ENCODE assay signal across 8 mouse cellular contexts in the genomic region with DNA sequence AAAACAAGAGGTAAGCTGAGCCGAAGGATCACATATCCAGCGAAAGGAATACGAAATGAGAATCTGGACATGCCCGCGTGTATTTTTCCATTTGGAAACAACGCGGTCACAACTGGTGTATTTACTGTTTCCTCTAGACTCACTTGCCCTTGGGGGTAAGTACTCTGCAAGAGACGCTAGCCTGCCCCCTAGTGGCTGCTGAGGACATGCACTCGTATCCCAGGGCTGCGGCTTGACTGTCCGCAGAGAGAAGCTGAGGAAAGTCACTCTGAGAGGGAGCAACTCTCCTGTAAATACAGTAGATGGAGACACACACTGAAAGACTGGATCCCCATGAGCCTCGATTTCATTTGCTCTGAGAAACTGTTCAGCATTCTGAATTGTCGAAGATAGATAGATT.
DNase-seq lines count a peak whose midpoint lies in the region; ATAC-seq lines count a peak whose summit lies in the region.

No protein-coding gene starts in this region.

- H3K27me3 ChIP-seq in heart, embryonic 10.5 days (ENCODE audit: insufficient read depth, poor library complexity, severe bottlenecking): no peaks in the 10 kb centered on the region
- no peaks in the 10 kb centered on the region for H3K27me3 ChIP-seq in kidney, embryonic 16.5 days (ENCODE audit: insufficient read depth, low read length)
- no peaks in the 10 kb centered on the region for H3K27me3 ChIP-seq in liver, embryonic 11.5 days (replicated peaks; ENCODE audit: control insufficient read depth, insufficient read depth, low read length)
- no peaks in the 10 kb centered on the region for H3K27me3 ChIP-seq in stomach, embryonic 14.5 days (ENCODE audit: control insufficient read depth, insufficient read depth, low read length)

- peak; percentile 90 for DNase-seq in B cell, adult 2 months
- peak; percentile 93 for DNase-seq in brain, adult 2 months (ENCODE audit: low read depth, low spot score)
- DNase-seq in heart, embryonic 10.5 days (ENCODE audit: low spot score): peak; percentile 93
- DNase-seq in liver, embryonic 11.5 days (ENCODE audit: low spot score): peak; percentile 85
- peak; percentile 92 for DNase-seq in naive thymus-derived CD4-positive, alpha-beta T cell, adult 2 months (ENCODE audit: low read depth)

- no peak overlapping the region for H3K9ac ChIP-seq in kidney, embryonic 16.5 days (replicated peaks; ENCODE audit: low read length)
- H3K9ac ChIP-seq in liver, embryonic 11.5 days (ENCODE audit: low read depth, low read length): peak overlapping the region; percentile 15
- H3K9ac ChIP-seq in stomach, embryonic 14.5 days (replicated peaks; ENCODE audit: low read depth, low read length): no peak overlapping the region

- no peaks in the 10 kb centered on the region for H3K9me3 ChIP-seq in heart, embryonic 10.5 days
- no peaks in the 10 kb centered on the region for H3K9me3 ChIP-seq in kidney, embryonic 16.5 days (ENCODE audit: low read length)
- H3K9me3 ChIP-seq in liver, embryonic 11.5 days (ENCODE audit: control insufficient read depth, low read length): no peaks in the 10 kb centered on the region
- no peaks in the 10 kb centered on the region for H3K9me3 ChIP-seq in stomach, embryonic 14.5 days (ENCODE audit: control insufficient read depth, low read depth, low read length)

- peak overlapping the region; percentile 67; the same call in 1 of the 2 replicates for H3K27ac ChIP-seq in heart, embryonic 10.5 days
- H3K27ac ChIP-seq in kidney, embryonic 16.5 days (ENCODE audit: low read length): no peak overlapping the region
- H3K27ac ChIP-seq in liver, embryonic 11.5 days (ENCODE audit: low read depth, low read length): peak overlapping the region; percentile 92
- no peak overlapping the region for H3K27ac ChIP-seq in stomach, embryonic 14.5 days (ENCODE audit: low read length)

- H3K4me3 ChIP-seq in heart, embryonic 10.5 days: peak overlapping the region; percentile 40
- no peak overlapping the region for H3K4me3 ChIP-seq in kidney, embryonic 16.5 days (ENCODE audit: low read length)
- peak overlapping the region; percentile 29 for H3K4me3 ChIP-seq in liver, embryonic 11.5 days (ENCODE audit: low read depth, low read length)
- H3K4me3 ChIP-seq in stomach, embryonic 14.5 days (ENCODE audit: low read depth, low read length): no peak overlapping the region

- peak overlapping the region; percentile 43 for H3K4me2 ChIP-seq in kidney, embryonic 16.5 days (replicated peaks; ENCODE audit: low read depth, low read length)
- peak overlapping the region; percentile 66 for H3K4me2 ChIP-seq in liver, embryonic 11.5 days
- no peak overlapping the region for H3K4me2 ChIP-seq in stomach, embryonic 14.5 days (replicated peaks; ENCODE audit: low read depth, low read length)

- H3K4me1 ChIP-seq in heart, embryonic 10.5 days: no peaks in the 10 kb centered on the region; the same call in 1 of the 2 replicates
- H3K4me1 ChIP-seq in kidney, embryonic 16.5 days (ENCODE audit: insufficient read depth, low read length): no peaks in the 10 kb centered on the region
- H3K4me1 ChIP-seq in liver, embryonic 11.5 days (replicated peaks; ENCODE audit: control insufficient read depth, insufficient read depth, low read length): peaks cover 20% of the 10 kb centered on the region
- H3K4me1 ChIP-seq in stomach, embryonic 14.5 days (ENCODE audit: control insufficient read depth, insufficient read depth, low read length): no peaks in the 10 kb centered on the region

- 17% methylated on average over 13 of the region's 13 CpGs for WGBS in heart, embryonic 10.5 days
- WGBS in kidney, embryonic 16.5 days: 28% methylated on average over 13 of the region's 13 CpGs
- WGBS in liver, embryonic 11.5 days: 17% methylated on average over 13 of the region's 13 CpGs
- WGBS in stomach, embryonic 14.5 days: 25% methylated on average over 13 of the region's 13 CpGs

- H3K36me3 ChIP-seq in heart, embryonic 10.5 days: no peaks in the 10 kb centered on the region
- H3K36me3 ChIP-seq in kidney, embryonic 16.5 days (ENCODE audit: insufficient read depth, low read length): no peaks in the 10 kb centered on the region
- H3K36me3 ChIP-seq in liver, embryonic 11.5 days (ENCODE audit: control insufficient read depth, insufficient read depth, low read length): no peaks in the 10 kb centered on the region
- H3K36me3 ChIP-seq in stomach, embryonic 14.5 days (ENCODE audit: control insufficient read depth, insufficient read depth, low read length): no peaks in the 10 kb centered on the region

- ATAC-seq in erythroblast, adult 5-6 weeks (replicated peaks; ENCODE audit: low FRiP score, poor library complexity, severe bottlenecking): peak; percentile 74
- peak; percentile 91; the same call in 1 of the 2 replicates for ATAC-seq in kidney, embryonic 16.5 days (ENCODE audit: low FRiP score, low TSS enrichment)
- ATAC-seq in liver, embryonic 11.5 days (replicated peaks; ENCODE audit: low FRiP score): peak; percentile 64
- peak; percentile 56; the same call in 1 of the 2 replicates for ATAC-seq in stomach, embryonic 14.5 days (ENCODE audit: insufficient number of reproducible peaks, insufficient read depth, low FRiP score, low read depth)

Comparison
In these comparisons a context has a peak if more than half of its experiments do, and no peak if none do; other contexts are left out.
1. H3K27ac ChIP-seq: peak in heart, embryonic 10.5 days (single experiment) and liver, embryonic 11.5 days (single experiment); none in kidney, embryonic 16.5 days (single experiment) and stomach, embryonic 14.5 days (single experiment).
2. H3K4me3 ChIP-seq: peak in heart, embryonic 10.5 days (single experiment) and liver, embryonic 11.5 days (single experiment); none in kidney, embryonic 16.5 days (single experiment) and stomach, embryonic 14.5 days (single experiment).
3. Peak in every context shown above with its lines, with median percentiles within 50 percentile points of each other: DNase-seq and ATAC-seq.